Mouse (Mus musculus) macrophage (primary cell): ENCODE measurements around the gene Zfp473. TPM values are rescaled to one million over a fixed set of nuclear protein-coding genes. Genes with fewer than 3 reads are reported as not detected.

Experiments used
- H3K27ac ChIP-seq: fragments of 350-480 bp; formaldehyde crosslinking; 2 replicates; pipeline ENCODE4 v1.9.0; 2021
- H3K36me3 ChIP-seq: fragments of 350-480 bp; formaldehyde crosslinking; 2 replicates; pipeline ENCODE4 v1.9.0; 2021; ENCODE audit errors: inconsistent target
- H3K4me3 ChIP-seq: fragments of 350-480 bp; formaldehyde crosslinking; 2 replicates; pipeline ENCODE4 v1.9.0; 2021; ENCODE audit errors: inconsistent target
- H3K79me2 ChIP-seq: fragments of 350-480 bp; formaldehyde crosslinking; 2 replicates; pipeline ENCODE4 v1.9.0; 2021; ENCODE audit errors: inconsistent target
- WGBS: methylation state at CpG from one replicate; pipeline ENCODE4 v1.1.7; 2026; ENCODE audit warnings: inconsistent platforms; ENCODE audit not compliant: missing documents; 5-methylcytosine and 5-hydroxymethylcytosine counted together
- polyA plus RNA-seq: library from polyadenylated mRNA; stranded (reverse); fragments of 250-400 nt; gene quantifications from 3 replicates; pipeline ENCODE4 v1.2.4, GENCODE M21; 2018; ENCODE audit warnings: inconsistent platforms

Zfp473 gene
- polyA plus RNA-seq, 1 experiment from 2014 or later: 0.30 TPM

DNA sequence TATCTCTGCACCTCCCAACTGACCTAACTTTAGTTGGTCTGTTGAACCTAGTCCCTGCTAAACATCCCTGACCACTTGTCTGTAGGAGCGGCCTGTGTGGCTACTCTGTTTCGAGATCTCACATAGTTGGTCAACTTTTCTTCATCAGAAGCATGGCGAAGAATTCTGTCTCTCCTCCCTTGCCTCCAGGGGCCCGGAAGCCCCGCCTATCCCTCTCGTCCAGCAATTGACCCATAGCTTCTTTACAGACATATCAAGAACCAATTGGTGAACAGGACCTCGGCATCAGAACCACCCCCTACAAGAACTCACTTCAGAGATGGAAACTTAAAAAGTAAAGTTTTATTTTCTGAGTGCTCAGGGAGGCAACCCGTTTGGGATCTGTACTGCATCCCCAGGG, 47.9 kb downstream of the Zfp473 start:
- Histone ChIP-seq H3K79me2 (no peaks in the 10 kb centered on the region), H3K4me3 (no peak overlapping the region), H3K27ac (no peak overlapping the region), H3K36me3 (no peaks in the 10 kb centered on the region)
- WGBS: 89% methylated on average over 8 of the region's 8 CpGs

DNA sequence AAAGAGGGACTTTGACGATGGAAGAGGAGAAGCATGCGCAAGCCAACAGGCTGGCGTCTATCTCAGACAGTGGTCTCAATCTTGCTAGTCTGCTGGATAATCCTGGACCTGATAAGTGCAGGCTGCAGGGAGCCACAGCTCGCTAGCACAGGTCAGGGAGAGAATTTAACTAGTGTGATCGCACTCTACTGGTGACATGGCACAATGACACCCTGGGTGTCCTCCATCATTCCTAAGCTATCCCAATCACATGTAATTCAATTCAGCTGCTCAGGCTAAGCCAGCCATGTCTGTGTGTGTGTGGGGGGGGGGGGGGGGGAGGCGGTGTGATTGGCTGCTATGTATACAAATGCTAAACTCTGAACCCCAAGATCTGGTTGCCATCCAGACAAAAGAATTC, 48.9 kb downstream of the Zfp473 start:
- H3K4me3 ChIP-seq: no peak overlapping the region
- H3K27ac ChIP-seq: no peak overlapping the region
- H3K79me2 ChIP-seq: no peaks in the 10 kb centered on the region
- 34% methylated on average over 5 of the region's 6 CpGs for WGBS
- H3K36me3 ChIP-seq: no peaks in the 10 kb centered on the region

DNA sequence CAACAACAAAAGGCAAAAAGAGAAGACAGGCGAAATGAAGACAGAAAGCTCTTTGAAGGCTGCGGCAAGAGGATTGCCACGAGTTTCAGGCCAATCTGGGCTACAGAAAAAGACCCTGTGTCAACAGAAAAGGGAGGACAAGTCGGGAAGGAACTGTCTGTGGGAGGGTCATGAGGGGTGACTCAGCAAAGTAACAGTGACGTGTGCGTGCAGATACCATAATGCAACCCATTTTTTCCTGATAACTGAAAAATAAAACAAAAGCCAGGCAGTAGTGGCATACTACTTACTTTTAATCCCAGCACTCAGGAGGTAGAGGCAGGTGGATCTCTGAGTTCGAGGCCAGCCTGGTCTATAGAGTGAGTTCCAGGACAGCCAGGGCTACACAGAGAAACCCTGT, 52.9 kb downstream of the Zfp473 start:
- no peak overlapping the region for H3K4me3 ChIP-seq
- 30% methylated on average over 7 of the region's 7 CpGs for WGBS

DNA sequence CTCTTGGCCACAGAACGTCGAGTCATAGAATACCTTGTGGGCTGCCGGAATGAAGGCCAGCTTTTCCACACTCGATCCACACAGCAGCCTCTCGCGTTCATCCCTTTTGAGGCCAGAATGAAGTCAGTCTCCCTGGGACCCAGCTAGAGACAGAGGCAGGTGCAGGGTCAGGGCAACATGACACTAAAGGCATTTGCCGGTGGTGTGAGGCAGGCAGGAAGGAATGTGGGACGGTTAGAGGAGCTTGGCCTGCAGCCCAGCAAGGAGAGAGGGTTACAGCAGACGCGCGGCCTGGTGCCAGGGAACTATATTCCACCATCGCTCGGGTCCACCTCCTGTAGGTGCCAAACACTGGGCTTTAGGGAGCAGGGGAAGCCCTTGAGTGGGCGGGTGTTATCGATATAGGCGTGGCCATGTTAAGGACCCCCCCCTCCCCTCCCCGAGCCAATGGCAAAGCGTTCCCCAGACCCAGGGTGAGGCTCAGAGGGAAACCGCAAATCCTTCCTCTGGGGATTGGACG, 53.6 kb downstream of the Zfp473 start:
- H3K4me3 ChIP-seq: no peak overlapping the region
- H3K27ac ChIP-seq: no peak overlapping the region
- 29% methylated on average over 20 of the region's 20 CpGs for WGBS
- no peaks in the 10 kb centered on the region for H3K79me2 ChIP-seq
- no peaks in the 10 kb centered on the region for H3K36me3 ChIP-seq

More for the DNA sequence above, 52.9 kb downstream of the Zfp473 start:
- H3K27ac ChIP-seq: no peak overlapping the region
- no peaks in the 10 kb centered on the region for H3K36me3 ChIP-seq
- no peaks in the 10 kb centered on the region for H3K79me2 ChIP-seq

DNA sequence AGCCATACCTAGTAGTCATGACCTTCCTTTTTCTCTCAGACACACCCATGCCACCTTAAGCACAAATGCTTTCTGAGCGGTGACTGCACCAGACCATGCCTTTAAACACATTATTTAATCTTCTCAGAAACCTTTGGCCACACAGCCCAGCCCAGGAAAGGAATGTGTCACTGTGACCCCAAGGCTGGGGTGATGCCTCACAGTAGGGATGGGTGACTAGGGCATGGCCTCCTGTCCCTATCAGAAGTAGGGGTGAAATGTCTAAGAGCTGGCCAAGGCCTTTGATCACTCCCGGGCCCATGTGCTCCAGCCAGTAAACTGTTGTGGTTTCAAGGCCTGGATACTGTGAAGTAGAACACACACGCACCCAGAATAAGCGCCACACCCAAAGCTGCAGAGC, 55.6 kb downstream of the Zfp473 start:
- H3K4me3 ChIP-seq: no peak overlapping the region
- no peaks in the 10 kb centered on the region for H3K79me2 ChIP-seq
- H3K36me3 ChIP-seq: no peaks in the 10 kb centered on the region
- no peak overlapping the region for H3K27ac ChIP-seq
- 89% methylated on average over 4 of the region's 4 CpGs for WGBS

DNA sequence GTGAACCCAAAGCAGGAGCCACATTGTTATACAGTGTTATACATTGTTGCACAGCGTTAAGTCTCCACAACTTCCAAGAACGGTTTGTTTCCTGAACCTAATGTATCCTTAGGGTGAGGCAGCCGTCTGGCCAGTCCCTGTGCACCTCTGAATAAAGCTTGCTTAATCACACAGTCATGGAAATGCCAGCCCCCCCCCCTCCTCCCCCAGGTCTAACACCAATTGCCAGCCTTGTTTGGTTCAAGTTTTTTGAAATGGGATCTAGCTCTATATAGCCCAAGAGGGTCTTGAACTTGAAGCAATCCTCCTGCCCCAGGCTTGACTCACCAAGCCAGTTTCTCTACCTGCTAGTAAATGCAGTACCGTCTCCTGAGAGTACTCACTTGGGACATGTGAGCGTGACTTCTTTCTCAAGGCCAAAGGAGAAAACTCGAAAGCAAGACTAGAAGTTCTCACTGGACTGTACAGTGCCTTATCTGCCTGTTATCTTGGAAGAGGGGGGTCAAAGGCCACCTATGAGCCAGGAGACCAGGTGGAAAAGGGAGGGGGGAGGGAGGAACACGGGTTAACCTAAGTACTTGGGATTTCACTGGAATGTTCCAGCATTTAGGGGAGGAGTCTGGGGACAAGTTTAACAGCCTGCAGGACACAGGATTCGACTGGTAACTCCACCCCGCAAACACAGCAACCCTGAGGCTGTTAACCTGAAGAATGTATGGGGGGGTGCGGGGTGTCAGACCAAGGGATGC, 57.2 kb downstream of the Zfp473 start:
- Histone ChIP-seq H3K36me3 (no peaks in the 10 kb centered on the region), H3K79me2 (no peaks in the 10 kb centered on the region), H3K27ac (no peak overlapping the region), H3K4me3 (no peak overlapping the region)
- 87% methylated on average over 10 of the region's 10 CpGs for WGBS

DNA sequence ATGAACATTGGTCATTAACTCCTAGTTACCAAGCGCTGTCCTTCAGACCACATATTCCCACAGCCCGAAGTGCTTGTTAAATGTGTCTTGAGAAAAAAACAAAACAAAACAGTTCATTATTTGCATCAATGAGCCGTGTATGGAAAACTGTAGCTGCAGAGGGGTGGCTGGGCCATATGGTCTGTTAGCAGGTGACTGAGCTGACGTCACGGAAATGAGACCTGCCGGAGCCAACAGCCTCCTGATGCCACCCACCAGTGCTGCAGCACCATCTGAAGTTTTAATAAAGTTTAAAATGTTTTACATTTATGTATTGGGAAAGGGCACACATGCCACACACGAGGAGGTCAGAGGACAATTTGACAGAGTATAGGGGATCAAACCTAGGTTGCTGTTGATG, 61.5 kb downstream of the Zfp473 start:
- Histone ChIP-seq H3K79me2 (no peaks in the 10 kb centered on the region), H3K4me3 (no peak overlapping the region), H3K27ac (no peak overlapping the region), H3K36me3 (no peaks in the 10 kb centered on the region)
- WGBS: 96% methylated on average over 7 of the region's 7 CpGs

DNA sequence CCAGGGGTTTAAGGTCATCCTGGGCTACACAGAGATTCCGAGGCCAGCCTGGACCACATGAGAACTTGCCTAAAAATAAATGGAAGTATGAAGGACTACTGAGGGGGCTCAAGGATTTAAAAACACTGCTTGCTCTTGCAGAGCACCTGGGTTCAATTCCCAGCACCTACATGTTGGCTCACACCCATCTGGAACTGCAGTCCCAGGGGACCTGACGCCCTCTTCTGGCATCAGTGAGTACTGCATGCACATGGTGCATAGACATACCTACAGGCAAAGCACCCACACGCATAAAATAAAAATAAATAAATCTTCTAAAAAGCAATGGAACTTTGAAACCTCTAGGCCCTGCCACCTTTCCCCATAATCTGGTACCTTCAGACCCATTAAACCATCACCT, 62.0 kb downstream of the Zfp473 start:
- Histone ChIP-seq H3K4me3 (no peak overlapping the region), H3K36me3 (no peaks in the 10 kb centered on the region), H3K27ac (no peak overlapping the region), H3K79me2 (no peaks in the 10 kb centered on the region)
- WGBS: 85% methylated on average over 3 of the region's 3 CpGs

DNA sequence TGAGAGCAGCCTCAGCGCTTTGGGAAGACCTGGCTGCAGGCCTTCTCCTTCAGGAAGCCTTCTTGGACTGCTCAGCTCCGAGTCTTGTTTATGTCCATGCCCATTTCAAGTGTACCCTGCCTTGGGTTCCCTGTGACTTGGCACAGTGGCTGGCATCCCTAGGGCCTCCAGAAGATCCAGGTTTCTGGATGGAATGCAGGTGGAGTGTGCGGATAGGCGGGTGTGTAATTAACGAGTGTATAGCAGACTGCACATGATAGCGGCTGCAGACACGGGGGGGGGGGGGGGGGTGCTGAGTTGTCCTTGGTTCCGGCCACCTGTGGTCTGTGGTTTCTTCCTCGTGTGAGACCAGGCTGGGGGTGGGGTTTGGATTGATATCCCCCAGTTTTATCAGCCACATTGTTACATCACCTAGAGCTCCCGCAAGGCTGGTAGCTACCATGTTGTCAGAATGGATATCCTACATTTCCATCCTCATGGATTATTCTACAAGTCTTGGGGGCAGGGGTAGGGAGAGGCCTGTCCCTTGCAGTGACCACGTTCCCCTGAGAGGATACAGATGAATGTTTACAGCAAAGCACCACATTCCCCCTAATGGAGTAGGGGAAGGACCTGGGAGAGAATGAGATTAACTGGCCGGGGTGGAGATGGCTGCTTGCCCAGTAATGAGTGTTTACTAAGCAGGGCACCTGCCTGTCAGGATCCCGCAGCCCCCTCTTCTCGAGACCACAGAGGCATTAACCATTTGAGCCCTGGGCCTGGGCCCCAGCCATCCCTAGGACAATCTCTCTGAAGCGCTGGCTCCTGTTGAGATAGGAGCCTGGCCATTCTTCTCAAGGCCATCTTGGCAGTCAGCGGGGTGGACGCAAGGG, 65.1 kb downstream of the Zfp473 start:
- H3K36me3 ChIP-seq: no peaks in the 10 kb centered on the region
- H3K79me2 ChIP-seq: no peaks in the 10 kb centered on the region
- no peak overlapping the region for H3K4me3 ChIP-seq
- 17% methylated on average over 17 of the region's 17 CpGs for WGBS
- no peak overlapping the region for H3K27ac ChIP-seq

DNA sequence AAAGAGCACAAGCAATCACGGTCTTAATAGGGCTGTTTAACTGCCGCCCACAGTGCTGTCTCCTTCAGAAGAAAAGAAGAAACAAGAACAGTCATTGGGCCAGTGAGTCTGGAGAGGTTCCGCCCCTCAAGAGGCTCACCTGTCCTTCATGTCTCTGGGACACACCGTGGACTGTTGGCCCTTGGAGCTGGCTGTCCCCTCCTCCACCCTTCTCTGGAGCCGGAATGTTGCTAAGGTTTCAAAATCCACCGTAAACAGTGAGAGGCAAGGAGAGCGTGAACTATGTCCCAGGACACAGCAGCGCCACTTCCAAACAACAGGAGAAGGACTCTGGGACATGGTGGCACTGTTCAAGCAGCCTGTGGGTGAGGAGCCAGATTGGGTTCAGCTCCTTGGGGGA, 67.2 kb downstream of the Zfp473 start:
- no peak overlapping the region for H3K27ac ChIP-seq
- no peaks in the 10 kb centered on the region for H3K36me3 ChIP-seq
- WGBS: 94% methylated on average over 8 of the region's 8 CpGs
- H3K79me2 ChIP-seq: no peaks in the 10 kb centered on the region
- no peak overlapping the region for H3K4me3 ChIP-seq

Other genes starting within 250 kb of the Zfp473 start
- not detected in 3 replicates for gene Mybpc2, start 226.4 kb downstream of the Zfp473 start, polyA plus RNA-seq
- gene Spib, start 219.0 kb downstream of the Zfp473 start, polyA plus RNA-seq: 0.27 to 1.1 TPM (median 0.30 TPM) in 3 replicates
- 6.9 to 28.1 TPM (median 7.2 TPM) in 3 replicates for gene Pold1, start 202.2 kb downstream of the Zfp473 start, polyA plus RNA-seq
- 55.3 to 86.2 TPM (median 57.8 TPM) in 3 replicates for gene Nr1h2, start 197.1 kb downstream of the Zfp473 start, polyA plus RNA-seq
- gene Napsa, start 178.7 kb downstream of the Zfp473 start, polyA plus RNA-seq: 14.8 to 26.9 TPM (median 21.1 TPM) in 3 replicates
- gene Kcnc3, start 160.4 kb downstream of the Zfp473 start, polyA plus RNA-seq: 0.05 to 0.66 TPM (median 0.11 TPM) in 3 replicates
- not detected in 3 replicates for gene Myh14, start 80.2 kb downstream of the Zfp473 start, polyA plus RNA-seq
- not detected in 3 replicates for gene Izumo2, start 42.3 kb downstream of the Zfp473 start, polyA plus RNA-seq
- 25.2 to 68.8 TPM (median 45.1 TPM) in 3 replicates for gene Vrk3, start 2.6 kb downstream of the Zfp473 start, polyA plus RNA-seq
- 60.3 to 113 TPM (median 73.8 TPM) in 3 replicates for gene Nup62, start 65.0 kb upstream of the Zfp473 start, polyA plus RNA-seq
- gene Il4i1, start 65.3 kb upstream of the Zfp473 start, polyA plus RNA-seq: 2.3 to 2.8 TPM (median 2.7 TPM) in 3 replicates
- gene Atf5, start 65.6 kb upstream of the Zfp473 start, polyA plus RNA-seq: 29.8 to 55.7 TPM (median 36.4 TPM) in 3 replicates
- 33.4 to 56.3 TPM (median 49.1 TPM) in 3 replicates for gene Akt1s1, start 97.9 kb upstream of the Zfp473 start, polyA plus RNA-seq
- 25.6 to 51.8 TPM (median 28.3 TPM) in 3 replicates for gene Tbc1d17, start 98.0 kb upstream of the Zfp473 start, polyA plus RNA-seq
- gene Pnkp, start 106.1 kb upstream of the Zfp473 start, polyA plus RNA-seq: 17.4 to 42.4 TPM (median 36.1 TPM) in 3 replicates
- gene Ptov1, start 118.7 kb upstream of the Zfp473 start, polyA plus RNA-seq: 38.5 to 61.7 TPM (median 49.4 TPM) in 3 replicates
- gene Med25, start 141.7 kb upstream of the Zfp473 start, polyA plus RNA-seq: 24.5 to 28.2 TPM (median 26.1 TPM) in 3 replicates
- gene Fuz, start 145.0 kb upstream of the Zfp473 start, polyA plus RNA-seq: 4.6 to 8.8 TPM (median 6.1 TPM) in 3 replicates
- gene Ap2a1, start 178.4 kb upstream of the Zfp473 start, polyA plus RNA-seq: 49.8 to 76.6 TPM (median 75.0 TPM) in 3 replicates
- not detected in 3 replicates for gene Tsks, start 192.2 kb upstream of the Zfp473 start, polyA plus RNA-seq
- gene Cpt1c, start 223.8 kb upstream of the Zfp473 start, polyA plus RNA-seq: not detected in 3 replicates
- 53.7 to 169 TPM (median 55.6 TPM) in 3 replicates for gene Prmt1, start 235.5 kb upstream of the Zfp473 start, polyA plus RNA-seq
- 30.9 to 55.5 TPM (median 35.0 TPM) in 3 replicates for gene Irf3, start 246.6 kb upstream of the Zfp473 start, polyA plus RNA-seq
- 10.9 to 14.5 TPM (median 12.9 TPM) in 3 replicates for gene Bcl2l12, start 247.7 kb upstream of the Zfp473 start, polyA plus RNA-seq